12 mouse cellular contexts compared by ENCODE assay signal in the genomic region with DNA sequence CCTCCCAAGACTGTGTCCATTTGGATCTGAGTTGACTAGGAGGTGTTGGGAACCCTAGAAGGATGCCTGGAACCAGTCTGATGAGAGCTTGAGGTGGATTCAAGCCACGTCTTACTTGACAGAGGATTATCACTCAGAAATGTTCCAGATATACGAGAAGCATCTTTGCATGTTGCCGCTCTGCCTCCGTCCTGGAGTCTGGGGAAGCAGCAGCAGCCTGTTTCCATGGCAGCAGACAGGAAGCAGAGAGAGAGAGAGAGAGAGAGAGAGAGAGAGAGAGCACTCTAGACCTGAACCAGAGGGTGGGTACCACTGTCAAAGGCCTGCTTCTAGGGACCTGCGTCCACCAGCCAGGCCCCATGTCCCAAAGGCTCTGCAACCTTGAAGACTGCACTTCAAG.
DNase-seq lines count a peak whose midpoint lies in the region; ATAC-seq lines count a peak whose summit lies in the region.
"Had no signal": no experiment of that assay in that cellular context is flagged by ENCODE, and none has a peak within 500 bp of the region (broad histone marks: within the 10 kb centered on the region; RNA-seq: fewer than 3 reads in every experiment).

No protein-coding gene starts in this region.

- peak overlapping the region; percentile 28; the same call in 1 of the 2 replicates for H3K27ac ChIP-seq in embryonic facial prominence, embryonic 13.5 days
- peak overlapping the region; percentile 56; the same call in 1 of the 2 replicates for H3K27ac ChIP-seq in hindbrain, embryonic 12.5 days
- peak overlapping the region; percentile 64 for H3K27ac ChIP-seq in neural tube, embryonic 15.5 days (replicated peaks)

- peaks cover 72% of the 10 kb centered on the region for H3K27me3 ChIP-seq in embryonic facial prominence, embryonic 13.5 days
- H3K27me3 ChIP-seq in hindbrain, embryonic 12.5 days = 0 out of 2 replicates have a peak, but pooled peaks cover 6% of the 10 kb centered on the region
- H3K27me3 ChIP-seq in neural tube, embryonic 15.5 days (replicated peaks) = no peaks in the 10 kb centered on the region

- peak; percentile 36 to 40 for DNase-seq in left cerebral cortex, postnatal 14 days (ENCODE audit: low spot score in 2 of 2)
- no peak for DNase-seq in left cerebral cortex, adult 8-10 months (ENCODE audit: low spot score in 2 of 2)
- DNase-seq in thymus, postnatal 14 days = no peak
- DNase-seq in cerebellum, postnatal 10 days = no peak
- DNase-seq: cerebellum, adult 11-12 months; kidney, adult 8-10 months; thymus, adult 2 months had no signal

- H3K36me3 ChIP-seq in embryonic facial prominence, embryonic 13.5 days = no peaks in the 10 kb centered on the region
- H3K36me3 ChIP-seq in hindbrain, embryonic 12.5 days = no peaks in the 10 kb centered on the region
- H3K36me3 ChIP-seq in neural tube, embryonic 15.5 days = no peaks in the 10 kb centered on the region

- H3K9ac ChIP-seq in embryonic facial prominence, embryonic 13.5 days = no peak overlapping the region
- H3K9ac ChIP-seq in hindbrain, embryonic 12.5 days = peak overlapping the region; percentile 6; the same call in 1 of the 2 replicates
- no peak overlapping the region for H3K9ac ChIP-seq in neural tube, embryonic 15.5 days (replicated peaks)

- no peaks in the 10 kb centered on the region for H3K9me3 ChIP-seq in embryonic facial prominence, embryonic 13.5 days
- H3K9me3 ChIP-seq in hindbrain, embryonic 12.5 days (replicated peaks) = no peaks in the 10 kb centered on the region
- H3K9me3 ChIP-seq in neural tube, embryonic 15.5 days (replicated peaks) = no peaks in the 10 kb centered on the region

- H3K4me2 ChIP-seq in embryonic facial prominence, embryonic 13.5 days = no peak overlapping the region
- 0 out of 2 replicates have a peak overlapping the region, but pooled peaks have one; percentile 4 for H3K4me2 ChIP-seq in hindbrain, embryonic 12.5 days (replicated peaks)
- no peak overlapping the region for H3K4me2 ChIP-seq in neural tube, embryonic 15.5 days
- H3K4me2 ChIP-seq: heart, embryonic 11.5 days had no signal

- no peak overlapping the region for H3K4me3 ChIP-seq in embryonic facial prominence, embryonic 13.5 days
- H3K4me3 ChIP-seq in hindbrain, embryonic 12.5 days = no peak overlapping the region
- no peak overlapping the region for H3K4me3 ChIP-seq in neural tube, embryonic 15.5 days (replicated peaks)

- ATAC-seq in embryonic facial prominence, embryonic 13.5 days (ENCODE audit: insufficient number of reproducible peaks, insufficient read depth, low FRiP score, low TSS enrichment, low read depth) = no peak
- ATAC-seq in hindbrain, embryonic 12.5 days (ENCODE audit: low FRiP score) = 0 out of 2 replicates have a peak, but pooled peaks have one; percentile 32
- peak; percentile 63; the same call in 1 of the 2 replicates for ATAC-seq in neural tube, embryonic 15.5 days (ENCODE audit: low FRiP score)
- ATAC-seq: activated CD4-positive, CD25-positive, alpha-beta regulatory T cell, adult 4 months had no signal

- peaks cover 76% of the 10 kb centered on the region for H3K4me1 ChIP-seq in embryonic facial prominence, embryonic 13.5 days
- H3K4me1 ChIP-seq in hindbrain, embryonic 12.5 days = peaks cover 51% of the 10 kb centered on the region
- H3K4me1 ChIP-seq in neural tube, embryonic 15.5 days = peaks cover 50% of the 10 kb centered on the region

- intact Hi-C loops in left cerebral cortex, postnatal 14 days (cut with DNase I) = no loop called here

- 24% methylated on average over 5 of the region's 5 CpGs for WGBS in embryonic facial prominence, embryonic 13.5 days
- WGBS in hindbrain, embryonic 12.5 days = 34% methylated on average over 5 of the region's 5 CpGs
- WGBS in neural tube, embryonic 15.5 days = 26% methylated on average over 5 of the region's 5 CpGs

Comparison
In these comparisons a context has a peak if more than half of its experiments do, and no peak if none do; other contexts are left out.
1. DNase-seq: peak in left cerebral cortex, postnatal 14 days (2 of 2); none in left cerebral cortex, adult 8-10 months (0 of 2), thymus, postnatal 14 days (single experiment) and cerebellum, postnatal 10 days (0 of 2).
2. Peak in every context shown above with its lines, with median percentiles within 50 percentile points of each other: H3K27ac ChIP-seq.